Mouse (Mus musculus) E14TG2a.4 (cell line): ENCODE data around the gene Kcnn4.

Experiments
- H3K27me3 ChIP-seq: 2 replicates; pipeline ENCODE4 v1.6.1; 2014; ENCODE audit warnings: low read length, control low read depth; ENCODE audit not compliant: insufficient read depth
- H3K36me3 ChIP-seq: 2 replicates; pipeline ENCODE4 v1.6.1; 2014; ENCODE audit warnings: low read length, control low read depth; ENCODE audit not compliant: insufficient read depth
- H3K4me1 ChIP-seq: replicated peaks from 2 replicates; pipeline ENCODE4 v1.6.1; 2014; ENCODE audit warnings: low read depth, low read length, control low read depth
- H3K4me3 ChIP-seq: replicated peaks from 2 replicates; pipeline ENCODE4 v1.5.1; 2014; ENCODE audit warnings: mild to moderate bottlenecking, low read length
- H3K9me3 ChIP-seq: 2 replicates; pipeline ENCODE4 v1.6.1; 2014; ENCODE audit warnings: low read length, control low read depth
- CTCF ChIP-seq: conservative IDR thresholded peaks from 2 replicates; pipeline ENCODE4 v1.5.1; 2014; ENCODE audit warnings: low read length
- NANOG ChIP-seq: IDR thresholded peaks from 2 replicates; pipeline ENCODE4 v1.6.1; 2014; ENCODE audit warnings: borderline replicate concordance, low read length, mixed read lengths
- POU5F1 ChIP-seq: IDR thresholded peaks from 2 replicates; pipeline ENCODE4 v1.6.1; 2014; ENCODE audit warnings: low read length, borderline replicate concordance

The Kcnn4 gene

DNA sequence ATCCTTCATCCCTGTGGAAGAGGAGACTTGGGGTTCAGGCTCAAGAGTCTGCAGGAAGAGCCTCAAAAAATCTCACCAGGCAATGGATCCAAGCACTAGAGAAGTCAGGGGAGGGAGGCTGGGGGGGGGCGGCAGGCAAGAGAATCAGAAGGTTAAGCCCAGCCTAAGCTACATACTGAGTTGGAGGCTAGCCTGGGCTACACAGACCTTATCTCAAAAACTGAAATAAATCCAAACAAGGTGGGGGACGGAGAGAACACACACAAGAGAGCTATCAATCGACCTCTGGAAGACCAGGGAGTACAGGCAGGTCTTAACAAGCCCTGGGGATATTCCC lies 1.7 kb downstream of the Kcnn4 start:
- no peaks in the 10 kb centered on the region for H3K36me3 ChIP-seq
- H3K9me3 ChIP-seq, result no peaks in the 10 kb centered on the region
- peaks cover 40% of the 10 kb centered on the region for H3K4me1 ChIP-seq
- TF ChIP-seq POU5F1 (no peak), CTCF (no peak), NANOG (no peak)
- H3K27me3 ChIP-seq, result peaks cover 46% of the 10 kb centered on the region
- no peak overlapping the region for H3K4me3 ChIP-seq

DNA sequence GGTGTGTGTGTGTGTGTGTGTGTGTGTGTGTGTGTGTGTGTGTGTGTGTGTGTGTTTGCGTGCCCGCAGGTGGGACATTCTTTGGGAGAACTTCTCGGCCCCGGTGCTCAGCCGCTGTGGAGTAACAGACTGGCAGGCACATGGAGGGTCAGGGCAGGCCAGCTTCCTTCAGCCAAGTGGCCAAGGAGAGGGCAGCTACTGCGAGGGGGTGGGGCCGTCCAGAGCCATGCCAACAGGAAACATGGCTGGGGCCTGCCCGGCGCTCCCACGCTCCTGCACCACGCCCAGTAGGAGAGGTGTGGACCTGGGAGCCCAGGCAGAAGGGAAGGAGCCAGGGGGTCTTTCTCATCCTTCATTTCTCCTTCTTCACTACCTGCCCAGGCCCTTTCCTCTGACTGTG lies 2.2 kb downstream of the Kcnn4 start:
- Histone ChIP-seq H3K27me3 (peaks cover 50% of the 10 kb centered on the region), H3K36me3 (no peaks in the 10 kb centered on the region)
- TF ChIP-seq CTCF (no peak), POU5F1 (no peak), NANOG (no peak)

DNA sequence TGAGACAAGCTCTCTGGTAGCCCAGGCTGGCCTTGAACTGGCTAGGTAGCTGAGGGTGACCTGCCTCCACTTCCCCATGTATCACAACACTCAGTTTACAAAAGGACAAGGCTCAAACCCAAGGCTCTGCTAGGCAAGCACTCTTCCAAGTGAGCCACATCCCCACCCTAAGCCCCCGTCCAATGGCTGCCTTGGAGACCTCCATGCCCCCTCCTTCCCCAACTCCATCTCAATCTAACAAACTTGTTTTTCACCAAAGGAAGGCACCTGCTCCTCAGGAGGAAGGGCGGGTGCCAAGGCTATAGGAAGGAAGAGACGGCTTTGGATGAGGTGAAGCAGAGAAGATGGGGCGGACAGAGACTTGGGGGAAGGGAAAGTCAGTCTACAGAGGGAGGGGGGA lies 2.7 kb downstream of the Kcnn4 start:
- TF ChIP-seq NANOG, result no peak

More for the DNA sequence above, 2.2 kb downstream of the Kcnn4 start:
- no peak overlapping the region for H3K4me3 ChIP-seq
- peaks cover 43% of the 10 kb centered on the region for H3K4me1 ChIP-seq
- no peaks in the 10 kb centered on the region for H3K9me3 ChIP-seq

DNA sequence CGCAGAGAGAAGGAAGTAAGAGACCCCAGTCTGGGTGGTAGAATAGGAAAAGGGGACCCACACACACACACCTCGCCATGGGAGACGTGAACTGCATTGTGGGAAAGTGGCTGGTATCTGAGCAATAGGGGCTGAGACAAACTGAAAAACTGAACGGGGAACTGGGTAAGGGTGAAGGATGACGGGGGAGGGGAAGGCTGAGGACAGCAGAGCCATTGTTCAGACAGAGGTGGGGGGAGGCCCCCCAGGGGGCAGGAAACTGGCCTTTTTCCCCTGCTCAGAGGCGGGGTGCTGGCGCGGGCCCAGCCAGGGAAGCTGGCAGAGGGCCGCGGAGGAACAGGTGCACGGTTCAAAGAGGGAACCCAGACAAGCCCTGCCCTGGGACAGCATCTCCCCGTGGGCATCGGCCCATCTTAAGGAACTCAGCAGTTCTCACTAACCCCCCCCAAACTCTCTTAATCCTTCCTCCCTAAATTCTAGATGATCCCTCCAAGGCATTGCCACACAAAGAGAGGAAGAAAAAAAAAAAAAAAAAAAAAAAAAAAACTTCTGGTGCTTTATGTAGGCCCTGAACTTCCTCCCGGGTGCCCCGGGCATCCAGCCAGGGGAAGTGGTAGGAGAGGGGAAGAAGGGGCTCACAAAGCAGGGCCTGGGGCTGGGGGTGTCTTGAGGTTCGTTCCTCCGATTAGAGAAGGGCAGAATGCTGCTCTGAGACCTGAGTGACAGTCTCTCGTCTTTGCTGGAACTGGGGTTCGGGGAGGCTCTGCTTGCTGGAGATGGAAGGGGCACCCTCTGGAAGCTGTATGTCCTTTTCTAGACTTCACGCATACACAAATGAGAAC lies 3.7 kb downstream of the Kcnn4 start:
- Histone ChIP-seq H3K27me3 (peaks cover 61% of the 10 kb centered on the region), H3K4me3 (no peak overlapping the region), H3K9me3 (no peaks in the 10 kb centered on the region), H3K4me1 (peaks cover 47% of the 10 kb centered on the region), H3K36me3 (no peaks in the 10 kb centered on the region)
- no peak for TF ChIP-seq NANOG
- TF ChIP-seq CTCF, result no peak
- TF ChIP-seq POU5F1, result no peak

More for the DNA sequence above, 2.7 kb downstream of the Kcnn4 start:
- peaks cover 54% of the 10 kb centered on the region for H3K27me3 ChIP-seq
- H3K9me3 ChIP-seq, result no peaks in the 10 kb centered on the region
- H3K4me3 ChIP-seq, result no peak overlapping the region
- H3K36me3 ChIP-seq, result no peaks in the 10 kb centered on the region
- peaks cover 47% of the 10 kb centered on the region for H3K4me1 ChIP-seq

DNA sequence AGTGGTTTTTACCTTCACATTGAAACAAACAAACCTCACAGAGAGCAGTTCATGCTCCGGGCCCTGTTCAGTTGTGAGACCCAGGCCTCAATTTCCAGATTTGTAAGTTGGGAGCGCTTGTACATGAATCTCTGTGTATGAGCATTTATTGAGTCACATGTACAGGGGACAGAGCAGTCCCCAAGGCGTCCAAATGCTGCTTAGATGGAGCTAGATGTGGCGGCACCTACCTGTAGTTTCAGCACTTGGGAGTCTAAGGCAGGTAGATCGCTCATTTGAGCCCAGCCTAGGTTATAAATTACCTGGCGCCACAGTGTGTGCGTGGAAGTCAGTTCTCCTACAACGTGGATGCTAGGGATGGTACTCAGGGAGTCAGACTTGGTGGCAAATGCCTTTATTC lies 6.4 kb downstream of the Kcnn4 start:
- Histone ChIP-seq H3K4me3 (peak overlapping the region; percentile 79), H3K9me3 (no peaks in the 10 kb centered on the region), H3K27me3 (peaks cover 63% of the 10 kb centered on the region), H3K4me1 (peaks cover 44% of the 10 kb centered on the region), H3K36me3 (no peaks in the 10 kb centered on the region)
- TF ChIP-seq POU5F1 (no peak), CTCF (no peak), NANOG (no peak)

DNA sequence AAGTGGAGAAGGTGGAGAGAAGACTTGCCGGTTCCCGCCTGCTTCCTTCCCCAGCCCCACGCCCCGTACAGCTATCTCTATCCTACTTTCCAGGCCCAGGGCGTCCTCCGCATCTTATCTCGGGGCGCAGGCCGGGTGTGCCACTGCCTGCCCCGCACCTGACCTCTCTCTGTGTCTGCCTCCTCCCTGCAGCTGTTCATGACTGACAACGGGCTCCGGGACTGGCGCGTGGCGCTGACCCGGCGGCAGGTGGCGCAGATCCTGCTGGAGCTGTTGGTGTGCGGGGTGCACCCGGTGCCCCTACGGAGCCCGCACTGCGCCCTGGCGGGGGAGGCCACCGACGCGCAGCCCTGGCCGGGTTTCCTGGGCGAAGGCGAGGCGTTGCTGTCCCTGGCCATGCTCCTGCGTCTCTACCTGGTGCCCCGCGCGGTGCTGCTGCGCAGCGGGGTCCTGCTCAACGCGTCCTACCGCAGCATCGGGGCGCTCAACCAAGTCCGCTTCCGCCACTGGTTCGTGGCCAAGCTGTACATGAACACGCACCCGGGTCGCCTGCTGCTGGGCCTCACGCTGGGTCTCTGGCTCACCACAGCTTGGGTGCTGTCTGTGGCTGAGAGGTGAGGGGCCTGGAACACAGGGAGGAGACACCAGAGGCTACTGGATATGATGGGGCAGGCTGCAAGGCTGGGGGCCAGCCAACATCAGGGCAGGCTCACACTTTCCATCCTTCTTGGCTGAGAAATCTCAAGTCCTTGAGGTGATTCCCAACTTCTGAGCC lies 7.2 kb downstream of the Kcnn4 start:
- TF ChIP-seq CTCF (no peak), NANOG (no peak), POU5F1 (no peak)
- peaks cover 43% of the 10 kb centered on the region for H3K4me1 ChIP-seq
- H3K36me3 ChIP-seq, result no peaks in the 10 kb centered on the region
- no peaks in the 10 kb centered on the region for H3K9me3 ChIP-seq
- peaks cover 66% of the 10 kb centered on the region for H3K27me3 ChIP-seq
- H3K4me3 ChIP-seq, result peak overlapping the region; percentile 79

DNA sequence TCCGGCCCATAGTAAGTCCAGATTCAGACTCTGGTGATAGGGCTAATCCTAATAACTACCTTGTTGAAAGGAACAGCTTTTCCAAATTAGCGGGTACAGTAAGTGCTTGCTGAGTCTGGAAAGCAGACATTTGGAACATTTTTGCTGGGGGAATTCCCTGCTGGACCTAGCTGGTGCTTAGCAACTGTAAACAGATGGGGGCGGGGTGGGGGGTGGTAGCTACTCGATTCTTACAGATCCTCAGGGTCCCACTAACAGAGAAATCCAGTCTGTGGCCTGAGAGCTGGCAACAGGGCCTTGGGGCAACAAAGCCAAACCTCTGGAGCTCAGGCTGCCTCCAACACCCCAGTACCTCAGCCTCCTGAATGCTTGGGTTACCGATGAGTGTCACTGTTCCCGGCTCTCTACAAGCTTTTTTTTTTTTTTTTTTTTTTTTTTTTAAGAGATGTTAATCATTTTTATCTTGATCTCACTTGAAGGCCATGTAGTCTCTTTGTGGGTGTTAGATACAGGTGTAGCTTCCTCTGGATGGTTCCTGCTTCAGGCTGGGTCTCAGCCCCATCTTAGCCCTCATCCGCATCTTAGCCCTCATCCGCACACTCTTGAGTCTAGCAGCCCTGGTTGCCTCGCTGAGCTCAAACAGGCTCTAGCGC lies 8.1 kb downstream of the Kcnn4 start:
- Histone ChIP-seq H3K4me3 (no peak overlapping the region), H3K36me3 (no peaks in the 10 kb centered on the region), H3K9me3 (no peaks in the 10 kb centered on the region), H3K27me3 (peaks cover 63% of the 10 kb centered on the region), H3K4me1 (peaks cover 40% of the 10 kb centered on the region)
- TF ChIP-seq POU5F1 (no peak), NANOG (no peak), CTCF (no peak)

DNA sequence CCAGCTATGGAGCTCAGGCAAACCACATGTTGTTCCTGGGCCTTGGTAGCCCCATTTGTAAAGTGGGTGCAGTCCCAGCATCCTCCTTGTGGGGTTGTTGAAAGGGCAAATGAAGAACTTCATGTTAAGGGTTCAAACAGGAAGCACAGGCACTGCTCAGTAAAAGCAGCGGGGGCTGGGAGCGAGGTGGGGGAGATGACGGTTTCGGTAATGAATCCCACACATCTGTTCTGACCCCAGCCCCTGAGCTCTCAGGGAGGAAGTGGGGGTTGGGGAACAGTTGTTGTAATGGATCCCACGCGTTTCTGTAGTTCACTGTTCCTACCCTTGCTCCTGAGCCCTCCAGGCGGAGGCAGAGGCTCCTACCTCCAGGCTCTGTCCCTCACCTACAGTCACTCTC lies 9.9 kb downstream of the Kcnn4 start:
- Histone ChIP-seq H3K27me3 (peaks cover 68% of the 10 kb centered on the region), H3K36me3 (no peaks in the 10 kb centered on the region)
- TF ChIP-seq NANOG, result no peak
- no peak for TF ChIP-seq CTCF
- no peak for TF ChIP-seq POU5F1

DNA sequence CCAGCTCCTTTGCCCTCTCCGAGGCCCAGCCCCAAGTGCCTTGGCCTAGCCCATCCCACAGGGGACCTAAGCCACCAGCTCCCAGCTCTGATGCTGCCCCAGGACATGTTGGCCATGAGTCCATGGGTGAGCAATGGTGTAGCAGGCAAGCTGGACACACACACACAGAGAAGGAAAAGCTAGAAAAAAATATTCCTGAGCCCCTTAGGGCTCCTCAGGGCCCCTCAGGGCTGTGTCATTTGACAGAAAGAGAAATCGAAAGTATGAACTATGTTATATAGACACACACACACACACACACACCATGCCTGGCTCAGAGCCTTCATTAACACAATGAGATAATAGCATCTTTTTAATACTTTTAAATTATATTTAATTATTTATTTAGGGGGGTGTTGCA lies 10.3 kb downstream of the Kcnn4 start:
- no peaks in the 10 kb centered on the region for H3K36me3 ChIP-seq
- peaks cover 43% of the 10 kb centered on the region for H3K4me1 ChIP-seq
- H3K4me3 ChIP-seq, result no peak overlapping the region
- TF ChIP-seq NANOG, result no peak
- TF ChIP-seq CTCF, result no peak
- TF ChIP-seq POU5F1, result no peak
- H3K9me3 ChIP-seq, result no peaks in the 10 kb centered on the region
- peaks cover 68% of the 10 kb centered on the region for H3K27me3 ChIP-seq

More for the DNA sequence above, 9.9 kb downstream of the Kcnn4 start:
- H3K4me1 ChIP-seq, result peaks cover 43% of the 10 kb centered on the region
- H3K9me3 ChIP-seq, result no peaks in the 10 kb centered on the region
- H3K4me3 ChIP-seq, result no peak overlapping the region
